Mouse (Mus musculus) bone marrow macrophage, adult 2 months (primary cell): ENCODE measurements at regions not wholly inside any gene's neighbourhood (a gene's known extent, or its start where the extent isn't known, plus 50 kb on each side); places are given as distances from the start of the nearest gene placed in this dataset.

Experiments
- CTCF ChIP-seq: IDR thresholded peaks from 2 replicates; pipeline ENCODE4 v1.5.1; 2012; ENCODE audit warnings: low read depth, mild to moderate bottlenecking, low read length, moderate library complexity
- POLR2A ChIP-seq: IDR thresholded peaks from 2 replicates; pipeline ENCODE4 v1.6.1; 2012; ENCODE audit warnings: mild to moderate bottlenecking, low read depth, low read length, borderline replicate concordance

DNA sequence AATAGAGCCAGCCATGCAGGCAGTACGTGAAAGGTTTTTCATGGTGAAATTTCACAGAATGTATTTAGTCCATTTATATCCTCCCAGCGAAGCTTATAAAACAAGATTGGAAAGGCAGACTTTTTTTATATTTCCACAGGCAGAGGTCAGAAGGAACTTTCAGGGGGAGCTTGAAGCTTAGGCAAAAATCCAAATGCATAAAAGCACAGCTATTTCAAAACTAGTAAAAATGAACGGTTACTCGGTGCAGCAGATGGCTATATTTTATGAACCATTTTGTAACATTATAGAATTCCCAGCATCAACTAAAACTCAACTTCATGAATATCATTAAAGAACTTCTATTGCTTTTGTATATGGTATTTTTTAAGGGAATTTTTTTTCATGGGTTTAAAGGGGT, 518.1 kb upstream of the Robo2 start:
- TF ChIP-seq CTCF (no peak), POLR2A (no peak)
